23 mouse cellular contexts compared by ENCODE assay signal in the genomic region with DNA sequence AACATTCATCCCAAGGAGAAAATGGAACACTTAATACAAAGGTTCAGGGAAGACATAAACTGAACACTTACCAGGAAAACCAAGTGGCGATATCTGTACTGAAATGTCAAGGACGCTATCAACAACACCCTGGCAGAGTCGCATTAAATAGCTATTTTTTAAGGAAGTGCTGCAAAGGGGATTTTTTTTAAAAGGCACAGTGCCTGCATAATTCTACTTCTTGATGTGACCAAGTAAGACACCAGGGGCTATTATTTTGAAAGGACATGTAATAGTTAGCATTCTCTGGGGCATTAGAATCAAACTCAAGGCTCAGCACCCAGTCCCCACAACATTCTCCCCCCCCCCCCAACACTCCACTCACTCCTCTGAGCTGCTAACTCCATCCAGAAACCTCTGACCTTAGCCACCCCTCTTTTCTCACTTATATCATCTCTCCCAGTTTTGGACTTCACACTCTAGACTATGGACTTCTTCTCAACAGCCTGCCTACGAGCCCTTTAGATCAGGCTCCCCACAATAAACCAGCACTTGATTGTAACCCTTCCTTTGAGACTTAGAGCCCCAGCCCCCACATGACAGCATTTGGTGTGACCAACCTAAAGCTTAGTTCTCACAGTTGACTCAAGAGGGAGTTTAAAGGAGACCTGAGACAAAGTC. TPM values are rescaled to one million over a fixed set of nuclear protein-coding genes. Genes with fewer than 3 reads are reported as not detected.
DNase-seq lines count a peak whose midpoint lies in the region; ATAC-seq and TF ChIP-seq lines count a peak whose summit lies in the region.
"Had no signal": no experiment of that assay in that cellular context is flagged by ENCODE, and none has a peak within 500 bp of the region (broad histone marks: within the 10 kb centered on the region; RNA-seq: fewer than 3 reads in every experiment).

No protein-coding gene starts in this region.

- no peaks in the 10 kb centered on the region for H3K27me3 ChIP-seq in CH12.LX (replicated peaks)
- H3K27me3 ChIP-seq: embryonic facial prominence, embryonic 13.5 days; heart, embryonic 12.5 days; limb, embryonic 13.5 days had no signal

- dilution Hi-C loops in CH12.LX (cut with MboI; ENCODE audit: extremely low pct_ligation_motif_present, extremely low pct_unique_long_range_greater_than_20kb, low sequenced_read_pairs): no loop called here

- no peaks in the 10 kb centered on the region for H3K79me2 ChIP-seq in CH12.LX (replicated peaks; ENCODE audit: control insufficient read depth, extremely low read depth, insufficient read depth, poor library complexity, severe bottlenecking)

- H3K4me3 ChIP-seq in CH12.LX (replicated peaks in 1 of 3; ENCODE audit: low read depth in 2 of 3, low read length in 2 of 3, poor library complexity in 1 of 3): peak overlapping the region in 2 of 3 experiments; percentile 6 to 28
- H3K4me3 ChIP-seq: embryonic facial prominence, embryonic 13.5 days; heart, embryonic 12.5 days; limb, embryonic 13.5 days had no signal

- intact Hi-C loops in heart, postnatal 25 days (cut with DNase I): no loop called here

- DNase-seq in heart, adult 9 months (ENCODE audit: low spot score in 2 of 2): peak; percentile 10 to 47
- DNase-seq in heart, postnatal 25 days (ENCODE audit: low spot score): no peak
- DNase-seq in A20 (ENCODE audit: low read depth, low spot score) (peak; percentile 35), CH12.LX (ENCODE audit: extremely low read depth) (peak; percentile 27)
- no peak for DNase-seq in layer of hippocampus, adult 9-11 months
- no peak for DNase-seq in frontal cortex, postnatal 36 days (ENCODE audit: low spot score in 2 of 2)
- DNase-seq: cerebellum, adult 9-11 months; gastrocnemius, postnatal 25 days; heart, postnatal 14 days; lung, adult 2 months; thymus, postnatal 4 days had no signal

- H3K9ac ChIP-seq in CH12.LX (ENCODE audit: insufficient read depth, low read depth): no peak overlapping the region; the same call in 1 of the 2 replicates
- H3K9ac ChIP-seq: embryonic facial prominence, embryonic 13.5 days; heart, embryonic 12.5 days; hindbrain, embryonic 14.5 days; limb, embryonic 13.5 days had no signal

- TF ChIP-seq RAD21 in CH12.LX (IDR thresholded peaks at IDR 0.05; ENCODE audit: low read depth, low read length): no peak

- peak overlapping the region; percentile 70 for H3K4me2 ChIP-seq in CH12.LX (ENCODE audit: insufficient read depth, low read depth, poor library complexity, severe bottlenecking)
- H3K4me2 ChIP-seq: embryonic facial prominence, embryonic 13.5 days; heart, embryonic 12.5 days; hindbrain, embryonic 14.5 days; limb, embryonic 13.5 days had no signal

- H3K9me3 ChIP-seq in CH12.LX (replicated peaks; ENCODE audit: low read length): no peaks in the 10 kb centered on the region
- H3K9me3 ChIP-seq: embryonic facial prominence, embryonic 13.5 days; heart, embryonic 12.5 days; limb, embryonic 13.5 days had no signal

- no peaks in the 10 kb centered on the region for H3K36me3 ChIP-seq in CH12.LX (replicated peaks in 1 of 2; ENCODE audit: control insufficient read depth in 1 of 2, insufficient read depth in 1 of 2, low read length in 1 of 2)
- H3K36me3 ChIP-seq: embryonic facial prominence, embryonic 13.5 days; heart, embryonic 12.5 days; limb, embryonic 13.5 days had no signal

- no peak for TF ChIP-seq EP300 in CH12.LX (IDR thresholded peaks at IDR 0.05; ENCODE audit: low read length)

- in situ Hi-C loops in CH12.LX (cut with MboI; ENCODE audit: low pct_ligation_motif_present, low pct_unique_long_range_greater_than_20kb, low sequenced_read_pairs): no loop called here

- ATAC-seq in megakaryocyte progenitor cell, adult 5-6 weeks (replicated peaks; ENCODE audit: poor library complexity): peak; percentile 34
- ATAC-seq: activated CD4-positive, CD25-positive, alpha-beta regulatory T cell, adult 4 months; forebrain, embryonic 14.5 days; midbrain, embryonic 16.5 days had no signal

- TF ChIP-seq POLR2A in CH12.LX (IDR thresholded peaks at IDR 0.05; ENCODE audit: low read depth, low read length): no peak

- H3K4me1 ChIP-seq in CH12.LX (ENCODE audit: control insufficient read depth in 1 of 2, insufficient read depth in 2 of 2): peaks cover 5 to 6% of the 10 kb centered on the region in 2 experiments
- H3K4me1 ChIP-seq: embryonic facial prominence, embryonic 13.5 days; heart, embryonic 12.5 days; limb, embryonic 13.5 days had no signal

- H3K27ac ChIP-seq in CH12.LX (ENCODE audit: insufficient read depth, low read depth): no peak overlapping the region
- H3K27ac ChIP-seq: embryonic facial prominence, embryonic 13.5 days; hindbrain, embryonic 14.5 days; kidney, postnatal 0 days; limb, embryonic 13.5 days had no signal

- TF ChIP-seq CTCF in CH12.LX (conservative IDR thresholded peaks at IDR 0.05 in 1 of 2, IDR thresholded peaks at IDR 0.05 in 1 of 2; ENCODE audit: low read depth in 2 of 2, low read length in 2 of 2): no peak

TF ChIP-seq in CH12.LX, 34 proteins besides CTCF, POLR2A, EP300 and RAD21:
- no peak for TF ChIP-seq NRF1 (IDR thresholded peaks at IDR 0.05; ENCODE audit: low read depth, low read length)
- TF ChIP-seq ZNF384 (IDR thresholded peaks at IDR 0.05; ENCODE audit: low read depth, low read length): peak; percentile 44; the same call in 1 of the 2 replicates
- TF ChIP-seq GABPA (IDR thresholded peaks at IDR 0.05; ENCODE audit: insufficient replicate concordance, low read depth, low read length): no peak
- no peak for TF ChIP-seq SIN3A (IDR thresholded peaks at IDR 0.05; ENCODE audit: low read length)
- TF ChIP-seq ELF1 (IDR thresholded peaks at IDR 0.05; ENCODE audit: low read depth, low read length): peak; percentile 46; the same call in 1 of the 2 replicates

RNA-seq across cellular contexts. Expression of a gene that starts 1.8 kb away (rescaled TPM):
- total RNA-seq in heart, postnatal 25 days (2021): under 1 TPM in 1 of 2 experiments, not detected in 1; 0.29 TPM
- 0.08 and 0.13 TPM in 2 replicates for total RNA-seq in CH12.LX (2012; rRNA removed)
- 0.97 and 1.2 TPM in 2 replicates for total RNA-seq in CH12.LX (2014; rRNA removed)
- polyA plus RNA-seq in CH12.LX (2012; ENCODE audit: insufficient read length, low read depth): 1.1 and 1.3 TPM in 2 replicates
- total RNA-seq in megakaryocyte progenitor cell, adult 5-6 weeks (2015): 0.39 and 0.42 TPM in 2 replicates
- 0.07 and 0.62 TPM in 2 replicates for total RNA-seq in megakaryocyte progenitor cell, adult 5-6 weeks (2017)
- total RNA-seq: gastrocnemius, postnatal 25 days; layer of hippocampus, postnatal 25 days; left cerebral cortex, postnatal 14 days; megakaryocyte-erythroid progenitor cell, adult 5-6 weeks had no signal
- polyA plus RNA-seq: embryonic facial prominence, embryonic 13.5 days; limb, embryonic 13.5 days; midbrain, embryonic 16.5 days had no signal

RNA-seq across cellular contexts. Expression of a gene that starts 47.6 kb away (rescaled TPM):
- 10 to 100 TPM; 83.2 to 86.4 TPM for total RNA-seq in heart, postnatal 25 days (2021)
- total RNA-seq in CH12.LX (2012; rRNA removed) (48.9 and 55.9 TPM in 2 replicates), CH12.LX (2014; rRNA removed) (143 and 156 TPM in 2 replicates)
- 84.4 and 94.0 TPM in 2 replicates for polyA plus RNA-seq in CH12.LX (2012; ENCODE audit: insufficient read length, low read depth)
- total RNA-seq in megakaryocyte progenitor cell, adult 5-6 weeks (2015): 101 and 115 TPM in 2 replicates
- 104 and 116 TPM in 2 replicates for total RNA-seq in megakaryocyte progenitor cell, adult 5-6 weeks (2017)

Comparison
In these comparisons a context has a peak if more than half of its experiments do, and no peak if none do; other contexts are left out.
1. DNase-seq: peak in heart, adult 9 months (2 of 2), A20 (single experiment) and CH12.LX (single experiment); none in heart, postnatal 25 days (single experiment), layer of hippocampus, adult 9-11 months (single experiment) and frontal cortex, postnatal 36 days (0 of 2).